Mouse (Mus musculus): ENCODE measurements around the gene Scgb1b7.
"Not testable (repeated sequence)": the region's sequence is repeated elsewhere in the genome, so short reads cannot be mapped to it uniquely, and the experiment has no call there.

Scgb1b7 gene

DNA sequence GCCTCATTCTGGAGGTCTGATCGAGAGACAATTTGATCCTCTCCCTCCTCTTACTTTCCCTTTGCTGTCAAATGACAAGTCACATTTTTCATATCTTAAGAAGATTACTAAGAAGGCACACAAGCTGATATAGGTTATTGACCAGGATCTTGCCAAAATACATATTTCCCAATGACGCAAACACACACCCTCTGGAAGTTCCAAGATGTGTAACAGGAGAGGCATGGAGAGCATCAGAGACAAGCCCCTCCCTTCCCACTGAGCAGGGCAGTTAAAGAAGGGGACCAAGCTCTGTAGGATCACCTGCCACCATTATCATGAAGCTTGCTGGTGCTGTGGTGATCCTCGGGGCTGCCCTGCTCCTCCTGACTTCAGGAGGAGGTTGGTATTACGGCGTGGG is at the start of gene Scgb1b7:
Gene Scgb1b7 (plus strand): TSS at position 301 of the 400 bp plus-strand sequence.
- DNase-seq: not testable (repeated sequence)

DNA sequence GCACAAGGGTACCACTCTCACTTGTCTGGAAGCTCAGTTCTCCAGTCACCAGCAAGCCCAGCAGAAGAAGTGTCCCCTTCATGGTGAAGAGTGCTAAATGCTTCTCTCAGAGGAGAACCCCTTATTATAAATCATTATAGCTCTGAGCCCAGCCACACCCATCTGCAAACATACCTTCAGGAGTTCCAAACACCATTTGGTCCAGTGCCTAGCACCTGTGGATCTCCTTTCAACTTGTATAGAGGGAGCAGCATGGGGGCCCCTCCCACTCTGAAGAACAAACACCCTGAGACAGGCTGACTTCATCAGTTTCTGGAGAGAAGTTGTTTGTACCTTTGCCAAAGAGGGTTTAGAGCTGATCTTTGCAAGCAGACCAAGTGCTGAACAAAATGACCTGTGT is 6.8 kb upstream of the Scgb1b7 start, which contains the start of gene Scgb2b7:
Gene Scgb2b7 (minus strand): TSS at position 101 of the 400 bp plus-strand sequence.
- DNase-seq: not testable (repeated sequence)

All from retina, postnatal 1 day (tissue).